Mouse (Mus musculus): ENCODE results near the gene Inka2.

DNA sequence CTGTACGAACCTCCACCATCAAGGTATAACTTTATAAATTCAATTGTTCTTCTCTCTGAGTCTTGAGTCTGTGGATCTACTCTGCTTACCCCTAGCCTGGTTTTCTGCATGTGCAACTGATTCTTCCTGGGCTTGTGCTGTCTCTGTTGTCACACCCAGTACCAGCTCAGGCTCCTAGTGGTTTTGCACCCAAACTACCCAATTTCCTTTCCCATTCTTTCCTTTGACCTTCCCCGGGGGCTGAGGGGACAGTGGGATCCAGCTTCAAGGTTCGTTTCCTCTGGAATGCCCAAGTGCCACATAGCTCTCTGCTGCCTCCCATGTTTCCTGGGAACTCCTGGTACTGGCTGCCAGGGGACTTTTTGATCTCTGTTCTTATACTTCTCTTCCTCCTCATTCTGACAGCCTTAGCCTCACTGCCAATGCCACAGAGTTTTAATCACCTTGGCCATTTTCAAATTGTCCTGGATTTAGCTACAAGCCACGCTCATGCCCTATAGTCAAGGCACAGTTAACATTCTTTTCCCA, 37.3 kb upstream of the Inka2 start:
- TF ChIP-seq CTCF (IDR thresholded peaks at IDR 0.05; ENCODE audit: low read depth) (peak; percentile 29; the same call in 1 of the 2 replicates), EP300 (optimal IDR thresholded peaks at IDR 0.05) (no peak)

Measured in stomach, postnatal 0 days (tissue).